Mouse (Mus musculus) bone marrow macrophage, adult 2 months (primary cell): Measurements from ENCODE around the gene Tdp1. TPM values are rescaled to one million over a fixed set of nuclear protein-coding genes. Genes with fewer than 3 reads are reported as not detected.
"Not testable (repeated sequence)": the region's sequence is repeated elsewhere in the genome, so short reads cannot be mapped to it uniquely, and the experiment has no call there.

Experiments
- H3K27ac ChIP-seq: 2 replicates; pipeline ENCODE4 v1.5.1; 2012; ENCODE audit warnings: low read depth, low read length; ENCODE audit not compliant: insufficient read depth
- H3K4me1 ChIP-seq: 2 replicates; pipeline ENCODE4 v1.6.1; 2012; ENCODE audit warnings: low read length; ENCODE audit not compliant: control insufficient read depth, insufficient read depth
- H3K4me3 ChIP-seq: 2 replicates; pipeline ENCODE4 v1.5.1; 2012; ENCODE audit warnings: mild to moderate bottlenecking, low read length, moderate library complexity; ENCODE audit not compliant: insufficient read depth
- CTCF ChIP-seq: IDR thresholded peaks from 2 replicates; pipeline ENCODE4 v1.5.1; 2012; ENCODE audit warnings: low read depth, mild to moderate bottlenecking, low read length, moderate library complexity
- POLR2A ChIP-seq: IDR thresholded peaks from 2 replicates; pipeline ENCODE4 v1.6.1; 2012; ENCODE audit warnings: mild to moderate bottlenecking, low read depth, low read length, borderline replicate concordance
- polyA plus RNA-seq: library from polyadenylated mRNA; stranded (reverse); fragments of >200 nt; gene quantifications from 2 replicates; pipeline ENCODE4 v1.2.4, GENCODE M21; 2012; ENCODE audit not compliant: missing spikeins, insufficient read depth, insufficient read length

Tdp1 gene
- polyA plus RNA-seq, 1 experiment, result 15.3 TPM

DNA sequence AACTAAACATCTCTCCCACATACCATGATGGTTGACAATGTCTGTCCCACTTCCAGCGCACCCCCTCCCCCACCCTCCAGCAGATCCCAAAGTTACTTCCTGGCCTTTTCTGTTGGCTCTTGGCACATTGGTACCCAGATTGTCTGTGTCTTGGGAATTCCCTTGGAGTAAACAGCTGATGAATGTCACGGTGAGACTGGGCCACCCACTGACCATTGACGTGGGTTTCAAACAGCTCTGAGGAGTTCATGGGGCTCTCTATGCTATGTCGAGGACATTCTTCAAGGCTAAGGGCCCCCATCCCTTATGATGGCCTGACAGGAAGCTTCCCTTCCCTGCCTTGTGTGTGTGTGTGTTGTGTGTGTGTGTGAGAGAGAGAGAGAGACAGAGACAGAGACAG is 85.6 kb downstream of the Tdp1 start:
- no peak for TF ChIP-seq CTCF
- TF ChIP-seq POLR2A, result no peak
- no peak overlapping the region for H3K27ac ChIP-seq
- H3K4me1 ChIP-seq, result peaks cover 30% of the 10 kb centered on the region
- H3K4me3 ChIP-seq, result no peak overlapping the region

DNA sequence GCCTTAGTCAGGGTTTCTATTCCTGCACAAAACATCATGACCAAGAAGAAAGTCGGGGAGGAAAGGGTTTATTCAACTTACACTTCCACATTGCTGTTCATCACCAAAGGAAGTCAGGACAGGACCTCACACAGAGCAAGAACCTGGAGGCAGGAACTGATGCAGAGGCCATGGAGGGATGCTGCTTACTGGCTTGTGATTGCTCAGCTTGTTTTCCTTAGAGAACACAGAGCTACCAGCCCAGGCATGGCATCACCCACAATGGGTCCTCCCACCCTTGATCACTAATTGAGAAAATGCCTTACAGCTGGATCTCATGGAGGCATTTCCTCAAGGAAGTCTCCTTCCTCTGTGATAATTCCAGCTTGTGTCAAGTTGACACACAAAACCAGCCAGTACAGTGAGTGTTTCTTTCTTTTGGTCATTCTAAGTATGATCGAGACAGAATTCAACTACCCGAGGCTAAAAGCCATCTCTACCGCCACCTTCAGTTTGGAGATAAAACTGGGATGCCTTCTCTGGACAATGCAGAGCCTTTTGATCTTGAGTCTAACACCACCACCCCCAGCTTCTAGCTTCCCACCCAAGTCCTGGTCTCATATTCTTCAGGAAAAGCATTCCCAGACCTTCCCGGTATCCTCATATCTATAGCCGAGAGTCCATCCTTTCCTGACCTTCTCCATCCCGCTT is 87.0 kb downstream of the Tdp1 start:
- peaks cover 37% of the 10 kb centered on the region for H3K4me1 ChIP-seq
- H3K4me3 ChIP-seq, H3K27ac ChIP-seq: not testable (repeated sequence)

- H3K4me3 ChIP-seq, result no peak overlapping the region
- no peak overlapping the region for H3K27ac ChIP-seq
- peaks cover 35% of the 10 kb centered on the region for H3K4me1 ChIP-seq
- TF ChIP-seq CTCF (no peak), POLR2A (no peak)
Observed at GRCm38 (mm10) chr12:99972825-99973224, 88.5 kb downstream of the Tdp1 start.

DNA sequence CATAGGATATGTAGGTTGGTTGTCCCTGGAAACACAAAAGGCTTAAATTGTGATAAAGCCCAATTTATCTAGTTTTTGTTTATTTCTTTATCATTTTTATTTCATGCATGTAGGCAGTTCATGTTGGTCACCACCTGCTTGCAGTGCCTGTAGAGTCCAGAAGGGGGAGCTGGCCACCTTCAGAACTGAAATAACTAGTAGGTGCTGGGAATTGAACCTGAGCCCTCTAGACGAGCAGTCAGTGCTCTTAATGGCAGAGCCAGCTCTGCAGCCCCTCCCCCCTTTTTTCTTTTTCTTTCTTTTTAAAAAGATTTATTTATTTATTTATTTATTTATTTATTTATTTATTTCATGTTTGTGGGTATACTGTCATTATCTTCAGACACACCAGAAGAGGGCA is 89.3 kb downstream of the Tdp1 start:
- Histone ChIP-seq H3K4me3 (no peak overlapping the region), H3K27ac (peak overlapping the region; percentile 69; the same call in 1 of the 2 replicates), H3K4me1 (peaks cover 30% of the 10 kb centered on the region)
- TF ChIP-seq CTCF, result peak; percentile 66
- no peak for TF ChIP-seq POLR2A

- H3K4me3 ChIP-seq, result peak overlapping the region; percentile 32
- peaks cover 26% of the 10 kb centered on the region for H3K4me1 ChIP-seq
- TF ChIP-seq POLR2A, result no peak
- no peak for TF ChIP-seq CTCF
- H3K27ac ChIP-seq, result peak overlapping the region; percentile 88
Observed at GRCm38 (mm10) chr12:99979541-99979940, 95.2 kb downstream of the Tdp1 start.

GRCm38 (mm10) chr12:99986797-99987196 is 102.5 kb downstream of the Tdp1 start:
- no peak for TF ChIP-seq POLR2A
- TF ChIP-seq CTCF, result no peak
- H3K4me3 ChIP-seq, result no peak overlapping the region
- H3K4me1 ChIP-seq, result peaks cover 24% of the 10 kb centered on the region
- H3K27ac ChIP-seq, result no peak overlapping the region

DNA sequence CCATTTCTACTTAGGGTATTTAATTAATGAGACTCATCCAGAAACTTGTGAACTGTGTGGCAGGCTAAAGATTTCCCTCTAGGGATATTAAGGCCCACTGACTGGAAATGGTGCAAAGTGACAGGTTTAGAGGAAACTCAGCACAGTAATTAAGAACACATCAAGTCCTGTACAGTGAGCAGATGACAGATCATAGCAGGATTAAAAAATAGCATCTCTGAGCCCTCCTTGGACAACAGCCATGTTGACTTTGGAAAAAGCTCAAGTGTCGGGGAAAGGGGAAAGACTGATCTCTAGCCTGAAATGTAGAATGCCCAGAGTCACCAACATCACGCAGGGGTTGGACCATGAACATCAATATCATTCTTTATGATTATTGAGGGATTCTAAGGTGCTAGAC is 103.8 kb downstream of the Tdp1 start:
- H3K4me3 ChIP-seq, result no peak overlapping the region
- H3K27ac ChIP-seq, result no peak overlapping the region
- H3K4me1 ChIP-seq, result peaks cover 35% of the 10 kb centered on the region
- TF ChIP-seq POLR2A (no peak), CTCF (no peak)

GRCm38 (mm10) chr12:99992362-99992862 is 108.1 kb downstream of the Tdp1 start:
- TF ChIP-seq POLR2A, result no peak
- no peak for TF ChIP-seq CTCF
- Histone ChIP-seq H3K27ac (peak overlapping the region; percentile 81), H3K4me3 (no peak overlapping the region), H3K4me1 (peaks cover 60% of the 10 kb centered on the region)

DNA sequence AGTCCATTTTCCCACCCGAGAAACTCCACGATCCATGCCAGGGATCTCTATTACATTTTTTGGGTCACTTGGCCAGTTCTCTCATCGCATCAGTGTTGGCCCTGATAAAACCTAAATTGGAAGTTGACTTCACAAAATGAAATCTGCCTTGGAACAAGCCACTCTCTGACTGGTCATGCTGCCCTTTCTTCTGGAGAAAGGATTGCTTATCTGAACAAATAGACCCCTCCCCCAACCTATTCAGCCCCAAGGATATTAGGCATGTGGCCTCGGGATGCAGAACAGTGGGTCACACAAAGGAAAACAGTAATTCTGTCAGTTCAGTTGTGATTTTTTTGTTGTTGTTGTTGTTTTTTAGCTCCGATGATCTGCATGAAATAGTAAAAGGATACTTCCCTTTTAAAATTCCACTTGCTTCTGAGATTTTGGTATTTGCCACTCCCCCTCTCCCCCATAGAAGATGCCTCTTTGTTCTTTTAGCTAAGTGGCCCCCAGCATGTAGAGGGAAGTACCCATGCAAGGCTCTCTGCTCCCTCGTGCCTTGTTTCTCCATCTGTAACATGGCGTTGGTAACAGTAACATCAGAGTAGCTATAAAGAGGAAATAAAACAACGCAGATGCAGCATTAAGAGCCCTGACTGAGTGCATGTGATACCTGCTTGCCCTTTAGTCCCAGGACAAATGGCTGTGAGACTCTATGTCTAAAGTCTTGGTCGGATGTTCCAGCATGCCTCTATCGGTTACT is 109.0 kb downstream of the Tdp1 start:
- no peak overlapping the region for H3K4me3 ChIP-seq
- no peak for TF ChIP-seq POLR2A
- TF ChIP-seq CTCF, result no peak
- H3K4me1 ChIP-seq, result peaks cover 62% of the 10 kb centered on the region
- peak overlapping the region; percentile 81 for H3K27ac ChIP-seq

DNA sequence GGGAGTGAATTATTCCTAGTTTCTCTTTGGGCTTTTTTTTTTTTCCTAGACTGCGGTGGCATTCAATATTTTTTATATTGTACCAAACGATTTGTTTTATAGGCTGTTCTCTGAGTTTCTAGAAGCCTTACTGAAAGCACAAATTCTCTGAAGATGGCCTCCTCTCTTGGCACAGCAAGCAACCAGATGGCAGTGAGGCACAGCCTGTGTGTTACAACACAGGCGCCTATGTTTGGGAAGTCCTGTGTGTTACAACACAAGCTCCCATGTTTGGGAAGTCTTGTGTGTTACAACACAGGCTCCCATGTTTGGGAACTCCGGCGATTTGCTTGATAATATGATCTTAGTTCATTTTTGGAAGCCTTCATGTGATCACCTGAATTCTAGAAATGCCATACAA is 111.6 kb downstream of the Tdp1 start:
- TF ChIP-seq POLR2A, result no peak
- TF ChIP-seq CTCF, result no peak
- Histone ChIP-seq H3K4me1 (peaks cover 52% of the 10 kb centered on the region), H3K4me3 (no peak overlapping the region), H3K27ac (no peak overlapping the region)
